Mouse (Mus musculus): Measurements from ENCODE around the gene Mgmt. TPM values are rescaled to one million over a fixed set of nuclear protein-coding genes. Genes with fewer than 3 reads are reported as not detected.

The Mgmt gene
- total RNA-seq, 1 experiment from 2014 or later: 0.23 TPM

DNA sequence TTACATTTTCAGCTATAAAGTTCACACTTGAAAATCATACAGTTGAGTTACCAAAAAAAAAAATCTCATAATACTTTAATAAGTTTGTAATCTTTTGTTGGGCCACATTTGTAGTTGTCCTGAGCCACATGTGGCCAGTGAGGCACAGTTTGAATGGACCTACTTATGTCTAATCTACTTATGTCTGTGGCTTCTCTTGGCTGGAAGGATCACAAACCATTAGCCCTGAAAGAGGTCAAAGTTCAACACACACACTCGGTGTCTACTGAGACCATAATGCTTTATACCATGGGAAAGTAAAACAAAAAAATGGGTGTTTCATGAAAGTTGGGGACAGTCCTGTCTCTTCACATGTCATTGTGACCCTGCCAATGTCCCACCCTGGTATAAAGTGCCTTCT lies 3.1 kb downstream of the Mgmt start:
- no peak for ATAC-seq (ENCODE audit: extremely low read depth, insufficient number of reproducible peaks, low FRiP score, poor library complexity, severe bottlenecking)

DNA sequence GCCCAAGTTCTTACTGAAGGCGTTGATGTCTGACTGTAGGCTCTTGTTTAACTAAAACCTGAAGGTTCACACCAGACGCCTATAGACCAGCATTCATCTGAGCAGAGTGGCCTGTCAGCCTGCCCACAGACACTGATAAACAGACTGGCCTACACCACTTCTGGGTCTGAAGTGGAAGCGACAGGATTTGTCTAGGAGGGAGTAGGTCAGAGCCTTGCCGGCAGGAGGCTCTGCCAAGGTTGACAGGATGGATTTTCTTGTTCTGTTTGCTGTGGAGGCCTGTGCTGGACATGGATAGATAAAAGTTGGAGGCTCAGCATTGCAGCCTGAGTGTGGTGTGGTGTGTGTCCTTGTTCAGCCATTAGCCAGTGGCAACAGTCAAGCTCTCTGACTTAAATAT lies 3.6 kb downstream of the Mgmt start:
- no peak for ATAC-seq (ENCODE audit: extremely low read depth, insufficient number of reproducible peaks, low FRiP score, poor library complexity, severe bottlenecking)

DNA sequence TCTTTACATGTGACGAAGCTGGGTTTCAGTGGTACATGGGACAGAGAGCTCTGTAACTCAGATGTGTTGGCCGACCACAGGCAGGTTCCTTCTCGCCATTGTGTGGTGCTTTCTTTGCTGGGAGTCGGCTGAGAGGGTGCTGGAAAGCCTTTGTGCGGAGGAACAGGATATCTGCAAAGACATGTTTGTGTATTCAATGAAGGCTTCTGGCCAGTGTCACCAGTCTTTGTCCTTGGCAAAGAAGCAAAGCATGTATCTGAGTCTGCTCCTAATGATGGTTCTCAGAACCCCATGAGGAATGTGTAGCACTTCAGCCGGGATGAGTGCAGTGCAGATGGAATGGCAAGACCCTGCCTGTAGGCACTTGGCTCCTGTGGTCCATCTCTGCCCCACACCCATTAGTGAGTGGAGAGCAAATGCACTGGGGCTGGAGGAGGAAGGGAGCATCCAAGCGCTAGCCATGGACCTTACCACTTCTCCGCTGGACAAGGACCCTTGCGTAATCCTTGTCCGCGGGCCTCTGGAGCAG lies 14.3 kb downstream of the Mgmt start:
- ATAC-seq (ENCODE audit: extremely low read depth, insufficient number of reproducible peaks, low FRiP score, poor library complexity, severe bottlenecking): no peak

DNA sequence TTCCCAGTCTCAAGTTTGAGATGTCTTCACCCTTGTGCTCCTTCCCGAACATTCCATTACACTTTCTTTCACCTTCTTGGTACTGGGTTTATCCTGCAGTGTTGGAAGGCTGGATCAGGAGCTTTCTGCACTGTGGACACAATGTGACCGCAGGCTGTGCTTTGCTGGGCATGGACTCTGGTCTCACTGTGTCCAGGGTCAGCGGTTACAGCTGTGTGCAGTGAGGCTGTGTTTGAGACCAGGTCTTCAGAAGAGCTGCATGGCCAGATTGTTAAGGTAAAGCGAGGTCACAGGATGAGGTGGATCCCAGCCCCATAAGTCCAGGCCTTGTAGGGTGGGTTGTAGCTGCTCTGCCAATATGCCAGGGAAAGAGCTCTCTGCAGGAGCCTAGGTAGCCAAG lies 18.5 kb downstream of the Mgmt start:
- no peak for ATAC-seq (ENCODE audit: extremely low read depth, insufficient number of reproducible peaks, low FRiP score, poor library complexity, severe bottlenecking)

DNA sequence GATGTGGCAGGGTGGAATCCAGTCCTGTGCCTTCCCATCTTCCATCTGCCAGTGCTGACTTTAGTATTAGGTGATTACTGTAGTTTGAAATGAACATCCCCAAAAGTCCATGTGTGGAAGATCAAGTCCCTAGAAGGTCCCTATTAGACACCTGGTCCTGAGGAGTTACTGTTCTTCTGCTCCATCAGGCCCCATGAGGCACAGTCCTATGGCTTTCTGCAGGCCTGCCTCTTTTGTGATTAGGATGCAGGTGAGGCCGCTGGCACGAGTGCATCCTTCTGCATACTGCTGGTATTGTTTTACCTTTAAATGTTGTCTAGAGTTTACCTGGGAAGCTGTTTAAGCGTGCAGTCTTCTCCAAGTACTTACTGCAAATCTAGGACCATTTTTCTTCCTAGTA lies 21.6 kb downstream of the Mgmt start:
- no peak for ATAC-seq (ENCODE audit: extremely low read depth, insufficient number of reproducible peaks, low FRiP score, poor library complexity, severe bottlenecking)

DNA sequence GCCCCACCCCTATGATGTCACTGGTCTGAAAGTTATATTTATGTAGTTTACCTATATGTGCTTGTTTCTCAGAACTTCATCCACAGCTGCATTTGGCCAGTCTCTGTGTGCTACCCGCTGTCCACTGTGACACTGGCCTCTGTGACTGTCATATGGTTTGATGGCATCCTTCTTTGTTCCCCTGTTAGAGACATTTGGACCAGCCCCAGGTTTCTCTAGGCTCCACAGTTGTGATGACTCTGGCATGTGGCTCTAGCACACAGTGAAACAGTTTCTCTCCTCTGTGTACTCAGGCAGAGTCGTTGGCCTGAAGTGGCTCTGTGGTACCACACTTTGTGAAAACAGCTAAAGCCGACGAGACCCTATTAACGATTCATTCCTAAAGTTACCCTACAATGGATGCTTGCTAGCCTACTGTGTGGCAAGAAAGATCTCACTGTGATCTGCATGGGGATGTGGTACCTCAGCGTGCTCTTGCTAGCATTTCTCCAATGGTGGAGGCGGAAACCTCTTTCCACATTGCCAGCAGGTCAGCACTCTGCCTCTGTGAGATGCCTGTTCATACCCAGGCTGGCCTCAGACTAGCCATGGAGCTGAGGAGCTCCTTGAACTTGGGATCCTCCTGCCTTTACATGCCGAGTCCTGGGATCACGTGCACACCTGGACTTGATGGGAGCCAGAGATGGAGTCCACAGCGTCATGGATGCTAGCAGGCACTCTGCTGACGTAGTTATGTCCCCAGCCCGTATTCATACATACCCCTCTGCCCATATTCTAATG lies 26.8 kb downstream of the Mgmt start:
- ATAC-seq (ENCODE audit: extremely low read depth, insufficient number of reproducible peaks, low FRiP score, poor library complexity, severe bottlenecking): no peak

DNA sequence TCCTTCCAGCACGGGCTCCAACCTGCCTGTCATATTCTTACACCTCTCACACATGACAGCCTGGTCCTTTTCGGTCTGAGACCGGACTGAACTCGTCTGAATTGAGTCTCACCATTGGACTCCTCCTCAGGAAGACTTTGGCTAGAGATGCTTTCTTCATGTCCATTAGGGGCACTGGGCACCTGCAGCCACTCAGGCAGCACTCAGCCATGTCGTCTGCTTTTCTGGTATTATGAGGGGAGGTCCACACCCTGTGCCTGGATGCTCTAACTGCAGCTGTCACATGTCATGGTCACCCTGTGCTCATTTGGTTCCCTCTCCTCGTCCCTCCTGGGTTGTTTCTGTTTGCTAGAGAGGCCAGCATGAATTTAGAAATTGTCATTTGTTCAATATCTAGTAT lies 27.8 kb downstream of the Mgmt start:
- no peak for ATAC-seq (ENCODE audit: extremely low read depth, insufficient number of reproducible peaks, low FRiP score, poor library complexity, severe bottlenecking)

DNA sequence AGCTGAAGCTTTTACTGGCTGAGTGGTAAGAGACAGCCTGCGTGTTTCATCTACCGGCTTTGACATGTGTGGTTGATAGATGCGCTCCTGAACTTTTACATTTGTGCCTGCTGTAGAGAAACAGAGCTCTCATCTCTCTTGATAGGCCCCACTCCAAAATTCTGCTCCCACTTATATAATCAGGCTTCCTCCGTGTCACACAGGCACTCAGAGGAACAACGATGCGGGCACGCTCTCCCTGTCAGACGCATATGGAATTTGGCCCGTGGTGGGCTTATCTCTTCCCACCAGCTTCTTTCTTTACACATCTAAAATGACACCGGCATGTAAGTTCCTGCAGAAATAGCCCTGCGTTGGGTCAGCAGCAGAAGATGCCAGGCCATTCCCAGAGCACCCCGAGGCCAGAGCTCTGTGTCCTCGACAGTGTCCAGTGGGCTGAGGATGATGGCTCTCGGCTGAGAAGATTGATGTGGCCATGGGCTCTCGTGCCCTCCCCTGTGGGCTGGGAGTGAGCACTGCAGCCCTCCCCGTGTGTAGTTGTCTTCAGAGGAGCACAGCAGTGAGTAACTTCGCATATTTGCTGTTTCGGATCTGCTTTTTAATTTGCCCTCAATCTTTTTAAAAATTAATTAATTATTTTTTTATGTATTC lies 30.3 kb downstream of the Mgmt start:
- no peak for ATAC-seq (ENCODE audit: extremely low read depth, insufficient number of reproducible peaks, low FRiP score, poor library complexity, severe bottlenecking)

DNA sequence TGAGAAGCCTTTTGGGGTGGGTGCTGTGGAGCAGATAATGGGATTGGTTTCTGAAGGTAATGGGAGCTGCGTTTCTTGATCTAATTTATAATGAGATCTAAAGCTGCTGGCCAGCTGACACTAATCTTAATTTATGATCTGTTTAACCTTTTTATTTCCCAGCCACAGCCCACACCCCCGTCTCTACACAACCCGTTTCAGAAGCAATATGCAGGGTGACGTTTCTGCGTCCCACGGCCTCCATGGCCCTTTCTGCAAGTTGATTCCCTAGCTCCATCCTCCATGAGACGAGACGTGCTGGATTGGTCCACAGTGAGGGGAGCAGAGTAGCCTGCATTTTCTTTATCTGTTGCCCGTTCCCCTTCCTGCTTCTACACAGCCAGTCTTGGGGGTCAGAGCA lies 31.8 kb downstream of the Mgmt start:
- no peak for ATAC-seq (ENCODE audit: extremely low read depth, insufficient number of reproducible peaks, low FRiP score, poor library complexity, severe bottlenecking)

DNA sequence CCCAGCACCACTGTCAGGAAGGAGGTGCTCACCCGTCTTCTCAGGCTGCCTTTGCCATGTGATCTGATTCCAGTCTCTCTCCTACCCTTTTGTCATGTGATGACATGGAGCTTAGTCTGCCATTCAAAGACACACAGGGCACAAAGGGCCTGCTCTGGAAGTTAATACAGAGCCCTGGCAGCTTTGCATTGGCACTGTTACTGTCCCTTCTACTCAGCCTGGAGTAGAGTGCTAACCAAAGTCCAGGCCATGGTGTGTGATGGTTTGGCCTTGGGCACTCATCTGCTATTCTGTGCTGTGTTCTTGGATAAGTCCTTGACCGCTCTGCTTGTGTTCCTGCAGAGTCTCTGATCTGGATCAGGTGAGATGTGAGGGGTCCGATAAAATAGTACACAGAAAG lies 36.0 kb downstream of the Mgmt start:
- ATAC-seq (ENCODE audit: extremely low read depth, insufficient number of reproducible peaks, low FRiP score, poor library complexity, severe bottlenecking): no peak

DNA sequence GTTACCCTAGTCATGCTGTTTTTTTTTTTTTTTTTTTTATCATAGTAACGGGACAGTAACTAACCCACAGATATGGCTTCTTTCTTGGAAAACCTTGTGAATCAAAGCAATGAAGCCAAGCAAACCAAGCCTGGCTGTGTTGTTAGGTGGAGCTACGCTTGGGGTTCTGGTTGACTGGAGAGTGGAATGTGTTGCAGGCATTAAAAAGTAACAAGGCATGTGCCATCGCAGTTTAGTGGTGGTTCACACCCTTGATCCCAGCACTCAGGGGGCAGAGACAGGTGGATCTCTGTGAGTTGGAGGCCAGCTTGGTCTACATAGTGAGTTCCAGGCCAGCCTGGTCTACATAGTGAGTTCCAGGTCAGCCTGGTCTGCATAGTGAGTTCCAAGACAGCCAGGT lies 39.0 kb downstream of the Mgmt start:
- ATAC-seq (ENCODE audit: extremely low read depth, insufficient number of reproducible peaks, low FRiP score, poor library complexity, severe bottlenecking): no peak

DNA sequence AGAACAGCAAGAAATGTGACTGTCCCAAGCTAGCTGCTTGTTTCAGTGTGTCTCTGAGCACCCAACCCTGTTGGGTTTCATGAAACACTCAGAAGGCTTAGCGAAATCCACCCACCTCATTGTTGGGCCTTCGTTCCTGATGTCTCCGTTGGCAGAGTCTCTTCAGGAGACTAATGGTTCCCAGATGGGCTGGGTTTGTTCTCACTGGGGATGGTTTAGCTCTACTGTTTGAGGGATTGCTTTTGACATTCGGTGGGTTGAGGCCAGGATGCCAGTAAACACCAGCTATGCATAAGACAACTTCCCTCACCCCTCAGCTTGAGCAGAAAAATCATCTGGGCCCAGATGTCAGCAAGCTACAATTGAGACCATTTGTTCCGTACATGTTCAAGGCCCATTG lies 39.9 kb downstream of the Mgmt start:
- no peak for ATAC-seq (ENCODE audit: extremely low read depth, insufficient number of reproducible peaks, low FRiP score, poor library complexity, severe bottlenecking)

DNA sequence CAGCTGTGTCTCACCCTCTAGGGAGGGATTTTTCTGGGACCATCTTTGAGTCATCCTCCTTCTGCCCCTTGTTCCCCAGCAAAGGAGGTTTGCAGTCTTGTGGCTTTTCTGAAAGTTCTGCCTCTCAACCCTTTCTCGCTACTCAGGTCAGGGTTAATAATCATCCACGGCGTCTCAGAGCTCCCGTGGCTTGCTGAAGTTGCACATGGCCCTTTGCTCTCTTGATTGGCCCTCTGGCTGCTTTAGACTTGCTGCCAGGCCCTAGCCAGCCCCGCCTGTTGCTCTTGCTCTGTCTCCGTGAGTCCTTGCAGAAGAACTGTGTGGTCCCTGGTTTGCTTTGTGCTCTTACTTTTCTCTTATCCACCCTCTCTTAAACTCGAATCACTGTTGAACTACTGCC lies 40.4 kb downstream of the Mgmt start:
- ATAC-seq (ENCODE audit: extremely low read depth, insufficient number of reproducible peaks, low FRiP score, poor library complexity, severe bottlenecking): no peak

DNA sequence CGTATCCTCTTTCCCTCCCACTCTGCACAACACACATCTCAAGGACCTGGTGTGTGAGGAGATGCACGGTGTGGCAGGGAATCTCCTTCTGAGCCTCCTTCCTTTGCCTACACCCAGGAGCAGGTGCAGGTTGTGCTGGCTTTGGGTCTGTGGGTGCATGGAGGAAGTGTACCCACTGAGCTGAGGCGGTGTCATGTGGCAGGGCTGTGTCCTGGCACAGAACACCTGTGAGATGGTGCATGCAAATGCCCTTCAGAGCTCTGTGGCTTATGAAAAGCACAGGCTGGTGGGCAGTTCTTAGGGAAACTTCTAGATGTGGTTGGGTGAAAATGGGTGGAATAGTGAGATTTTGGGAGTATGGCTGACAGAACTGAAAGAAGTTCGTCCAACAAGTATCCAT lies 44.0 kb downstream of the Mgmt start:
- peak; percentile 47; the same call in 1 of the 2 replicates for ATAC-seq (ENCODE audit: extremely low read depth, insufficient number of reproducible peaks, low FRiP score, poor library complexity, severe bottlenecking)

DNA sequence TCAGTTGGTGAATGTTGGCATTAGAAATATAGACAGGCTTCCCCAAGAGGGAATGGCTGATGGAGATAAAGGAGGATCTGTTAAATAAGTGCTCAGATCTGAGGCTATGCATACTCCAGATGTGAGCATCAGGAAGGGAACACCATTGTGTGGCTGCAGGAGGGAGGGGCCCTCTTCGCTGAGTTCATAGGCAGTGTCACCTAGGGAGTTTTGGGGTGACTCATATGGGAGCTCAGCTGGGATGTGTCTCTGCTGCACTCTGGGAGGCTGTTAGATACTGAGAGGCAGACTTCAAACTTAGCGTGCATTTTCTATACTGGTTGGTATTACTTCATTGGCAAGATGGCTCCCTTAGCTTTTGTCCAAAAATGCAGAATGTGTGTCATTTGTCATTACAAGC lies 48.0 kb downstream of the Mgmt start:
- ATAC-seq (ENCODE audit: extremely low read depth, insufficient number of reproducible peaks, low FRiP score, poor library complexity, severe bottlenecking): no peak

DNA sequence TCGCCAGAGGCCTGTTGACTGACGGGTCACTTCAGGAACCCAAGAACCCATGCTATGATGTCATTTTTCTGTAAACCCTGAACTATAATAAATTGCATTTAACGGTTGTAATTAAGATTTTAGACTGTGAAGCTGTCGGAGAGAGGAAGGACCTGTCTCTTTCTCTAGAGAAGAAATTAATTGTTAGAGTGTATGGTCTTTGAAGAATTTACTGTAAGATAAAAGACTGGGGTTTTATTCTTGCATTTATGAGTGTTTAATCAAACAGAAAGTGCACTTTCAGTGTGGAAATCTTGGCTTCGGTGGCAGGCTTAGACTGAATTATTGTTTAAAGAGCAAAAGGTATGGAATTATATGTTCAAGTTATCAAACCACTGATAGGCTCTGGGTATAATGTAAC lies 49.5 kb downstream of the Mgmt start:
- ATAC-seq (ENCODE audit: extremely low read depth, insufficient number of reproducible peaks, low FRiP score, poor library complexity, severe bottlenecking): no peak

DNA sequence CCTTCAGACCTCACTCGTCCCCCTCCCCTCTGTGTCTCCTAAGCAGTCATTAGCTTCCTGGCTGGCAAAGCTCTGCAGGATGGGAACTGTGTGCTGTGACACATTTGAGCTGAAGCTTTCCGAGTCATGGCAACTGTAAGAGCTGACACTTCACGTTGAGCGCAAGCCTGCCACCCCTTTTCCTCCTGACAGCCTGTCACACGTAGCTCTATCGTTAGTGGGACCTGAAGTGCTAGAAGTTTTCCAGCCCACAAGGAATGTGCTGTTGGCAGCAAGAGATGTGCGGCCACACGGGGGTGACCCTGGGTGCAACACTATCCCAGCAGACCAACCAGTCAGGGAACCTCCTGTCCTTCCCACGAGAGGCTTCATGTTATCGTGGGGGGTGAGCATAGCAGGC lies 51.3 kb downstream of the Mgmt start:
- ATAC-seq (ENCODE audit: extremely low read depth, insufficient number of reproducible peaks, low FRiP score, poor library complexity, severe bottlenecking): no peak

DNA sequence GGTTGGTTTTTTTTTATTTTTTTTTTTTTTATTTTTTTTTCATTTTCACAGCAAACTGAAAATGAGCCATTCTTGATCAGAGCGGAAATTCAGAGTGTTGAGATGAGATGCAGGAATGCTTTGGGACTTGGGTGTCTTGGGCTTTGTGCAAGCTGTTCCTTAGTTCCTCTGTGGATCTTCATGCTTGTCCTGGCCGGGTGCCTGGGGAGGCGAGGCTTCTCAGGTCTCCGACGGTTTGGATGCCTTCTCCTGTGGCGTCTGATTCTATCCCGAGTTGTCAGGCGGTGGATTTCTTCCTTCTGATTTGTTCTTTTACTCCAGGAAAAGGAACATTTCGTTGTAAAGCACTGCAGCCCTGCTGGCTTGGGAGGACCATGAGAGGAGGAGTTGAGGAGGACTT lies 51.7 kb downstream of the Mgmt start:
- no peak for ATAC-seq (ENCODE audit: extremely low read depth, insufficient number of reproducible peaks, low FRiP score, poor library complexity, severe bottlenecking)

DNA sequence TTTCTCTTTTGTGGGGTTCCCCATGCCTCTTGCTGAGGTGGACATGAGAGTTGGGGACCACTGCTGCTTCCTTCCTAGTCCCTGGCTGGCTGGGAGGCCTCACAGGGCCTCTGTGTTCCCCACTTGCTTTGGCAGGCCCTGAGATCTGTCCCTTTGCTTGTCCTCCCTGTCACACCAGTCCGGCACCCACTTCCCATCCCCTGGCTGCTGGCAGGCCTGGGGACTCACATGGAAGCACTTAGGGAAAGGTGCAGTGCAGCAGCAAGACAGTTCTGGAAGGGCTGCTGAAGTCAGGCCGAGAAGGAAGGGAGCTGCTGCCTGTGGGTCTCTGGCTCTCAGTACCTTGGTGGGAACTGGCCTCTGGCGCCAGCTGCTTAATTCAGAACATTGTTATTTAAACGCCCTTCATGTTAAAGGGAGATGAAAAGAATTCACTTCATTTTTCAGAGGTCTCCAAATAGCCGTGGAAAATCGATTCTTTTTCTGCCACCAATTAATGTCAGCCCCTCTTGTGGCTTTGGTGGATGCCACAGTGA lies 53.9 kb downstream of the Mgmt start:
- ATAC-seq (ENCODE audit: extremely low read depth, insufficient number of reproducible peaks, low FRiP score, poor library complexity, severe bottlenecking): no peak

DNA sequence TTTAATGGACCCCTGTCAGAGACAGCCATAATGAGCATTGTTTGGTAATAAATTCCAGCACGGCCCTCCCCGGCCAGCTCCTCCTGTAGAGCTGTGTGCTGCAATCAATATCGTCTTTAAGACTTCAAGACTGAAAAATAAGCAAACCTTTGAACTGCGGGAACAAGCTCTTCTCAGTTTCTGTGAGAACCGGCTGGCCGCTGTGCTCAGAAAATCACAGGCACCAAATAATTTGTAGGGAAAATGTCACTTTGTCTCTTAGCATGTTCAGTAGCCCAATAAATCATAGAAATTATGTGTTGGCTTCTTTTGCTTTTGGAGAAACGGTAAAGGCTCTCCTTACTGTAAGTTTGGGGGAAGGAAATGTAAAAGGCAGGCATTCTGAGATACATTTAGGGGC lies 58.2 kb downstream of the Mgmt start:
- no peak for ATAC-seq (ENCODE audit: extremely low read depth, insufficient number of reproducible peaks, low FRiP score, poor library complexity, severe bottlenecking)

Data from neutrophil, adult 5-6 weeks (primary cell).